Mouse (Mus musculus) thymus, adult 2 months (tissue): ENCODE measurements around the gene Gtf3c5.

Source experiments
- CTCF ChIP-seq: fragments of 200-500 bp; IDR thresholded peaks from 2 replicates; pipeline ENCODE4 v1.5.1; 2012; ENCODE audit warnings: mild to moderate bottlenecking, control low read depth, low read length, moderate library complexity, borderline replicate concordance; ENCODE audit not compliant: control insufficient read depth, poor library complexity, insufficient read depth; ENCODE audit errors: extremely low read depth
- POLR2A ChIP-seq: fragments of 200-500 bp; IDR thresholded peaks from 2 replicates; pipeline ENCODE4 v1.6.1; 2012; ENCODE audit warnings: mild to moderate bottlenecking, low read length, control low read depth, moderate library complexity; ENCODE audit not compliant: control insufficient read depth, poor library complexity, insufficient read depth; ENCODE audit errors: extremely low read depth

DNA sequence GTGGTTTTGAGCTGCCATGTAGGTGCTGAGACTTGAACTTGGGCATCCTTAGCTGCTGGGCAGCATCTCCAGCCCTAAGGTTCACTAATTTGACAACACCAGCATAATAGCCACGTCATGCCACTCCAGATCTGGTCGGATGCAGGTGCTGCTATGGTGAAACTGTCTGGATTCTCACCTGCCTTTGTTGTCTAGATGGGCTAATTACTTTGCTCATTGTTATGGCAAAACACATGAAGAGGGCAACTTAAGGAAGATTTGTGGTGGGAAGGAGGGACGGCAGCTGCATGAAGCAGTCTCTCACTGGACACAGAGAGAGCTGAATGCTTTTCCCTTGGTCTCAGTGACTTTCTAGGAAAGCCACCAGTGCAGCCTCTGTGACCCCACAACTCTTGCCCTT lies 42.5 kb upstream of the Gtf3c5 start:
- TF ChIP-seq POLR2A (no peak), CTCF (no peak)
